Mouse (Mus musculus): Measurements from ENCODE around the gene Cyp2w1.

GRCm38 (mm10) chr5:139330766-139331165 is 21.7 kb upstream of the Cyp2w1 start:
- TF ChIP-seq CTCF (IDR thresholded peaks at IDR 0.05; ENCODE audit: low read depth) (no peak), EP300 (optimal IDR thresholded peaks at IDR 0.05) (no peak)
